Mouse (Mus musculus): Measurements from ENCODE around the gene Bak1. TPM values are rescaled to one million over a fixed set of nuclear protein-coding genes. Genes with fewer than 3 reads are reported as not detected.
A peak's percentile ranks its signal among the peaks of the same experiment; 100 is the strongest.

Gene Bak1
- polyA plus RNA-seq, 1 experiment from 2014 or later = 2.6 TPM

DNA sequence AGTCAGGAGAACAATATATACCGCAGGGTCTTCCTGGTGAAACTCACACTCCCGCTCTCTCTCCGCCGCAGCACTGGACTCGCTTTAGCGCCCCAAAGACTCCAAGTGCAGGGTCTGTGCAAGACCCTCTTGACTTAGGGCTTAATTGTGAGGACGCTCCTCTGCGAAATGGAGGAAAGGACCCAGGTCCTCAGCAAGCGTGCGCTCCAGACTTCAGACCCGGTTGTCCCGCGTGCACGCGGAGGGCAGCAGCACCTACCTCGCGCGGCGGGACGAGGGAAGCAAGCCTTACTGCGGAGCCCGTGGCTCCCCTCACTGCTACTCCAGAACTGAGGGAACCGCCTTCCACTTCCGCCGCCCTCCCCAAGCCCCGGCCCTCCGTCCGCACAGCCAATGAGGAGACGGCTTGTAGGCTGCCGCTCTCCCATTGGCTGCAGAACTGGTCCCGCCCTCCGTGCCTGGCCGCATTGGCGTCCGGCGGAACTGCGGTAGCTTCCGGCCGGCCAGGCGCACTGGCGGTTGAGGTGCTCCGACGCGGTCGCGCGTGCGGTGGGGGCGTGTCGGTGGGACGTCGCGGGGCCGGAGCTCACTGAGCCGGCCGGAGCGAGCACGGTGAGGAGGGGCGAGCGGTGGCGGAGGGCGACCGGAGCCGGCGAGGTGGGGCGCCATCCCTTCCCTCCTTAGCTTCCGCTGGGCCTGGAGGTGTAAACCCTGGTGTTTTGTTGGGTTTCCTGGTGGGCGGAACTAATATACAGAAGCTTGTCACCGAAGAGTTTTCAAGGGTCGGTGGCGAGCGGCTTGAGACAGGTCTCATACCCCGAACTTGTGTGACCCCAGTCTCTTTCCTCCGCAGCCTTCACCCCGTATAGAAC, 55.9 kb downstream of the Bak1 start, which contains the start of gene Zbtb9:
TSS of gene Zbtb9 (plus strand) at position 465 of the 872 bp plus-strand sequence.
- peak within 1 kb of the TSS; percentile 84 for H3K27ac ChIP-seq
- peak within 1 kb of the TSS; percentile 98 for H3K4me2 ChIP-seq
- H3K9ac ChIP-seq = peak within 1 kb of the TSS; percentile 86
- peaks cover 66% of the 10 kb centered on the region for H3K36me3 ChIP-seq (ENCODE audit: poor library complexity, severe bottlenecking)
- no peaks in the 10 kb centered on the region for H3K27me3 ChIP-seq
- peak within 1 kb of the TSS; percentile 85 for H3K4me3 ChIP-seq
- peaks cover 50% of the 10 kb centered on the region for H3K4me1 ChIP-seq
- peak; percentile 99 for ATAC-seq
- H3K9me3 ChIP-seq (replicated peaks) = no peaks in the 10 kb centered on the region
- WGBS = under 1% methylated on average over 75 of the region's 75 CpGs

- Histone ChIP-seq H3K9ac (peak overlapping the region; percentile 83), H3K27me3 (no peaks in the 10 kb centered on the region), H3K9me3 (replicated peaks) (no peaks in the 10 kb centered on the region), H3K36me3 (ENCODE audit: poor library complexity, severe bottlenecking) (peaks cover 68% of the 10 kb centered on the region), H3K4me3 (peak overlapping the region; percentile 85), H3K27ac (peak overlapping the region; percentile 84; the same call in 1 of the 2 replicates), H3K4me1 (peaks cover 50% of the 10 kb centered on the region), H3K4me2 (peak overlapping the region; percentile 98)
- ATAC-seq = no peak
- 7% methylated on average over 3 of the region's 3 CpGs for WGBS
These were observed 56.7 kb downstream of the Bak1 start for GRCm38 (mm10) chr17:26972107-26972506.

- 56% methylated on average over 8 of the region's 8 CpGs for WGBS
- H3K4me1 ChIP-seq = peaks cover 46% of the 10 kb centered on the region
- H3K36me3 ChIP-seq (ENCODE audit: poor library complexity, severe bottlenecking) = peaks cover 68% of the 10 kb centered on the region
- no peaks in the 10 kb centered on the region for H3K9me3 ChIP-seq (replicated peaks)
- no peak overlapping the region for H3K4me3 ChIP-seq
- peak overlapping the region; percentile 98 for H3K4me2 ChIP-seq
- no peak overlapping the region for H3K27ac ChIP-seq
- H3K9ac ChIP-seq = peak overlapping the region; percentile 83; the same call in 1 of the 2 replicates
- ATAC-seq = no peak
- H3K27me3 ChIP-seq = no peaks in the 10 kb centered on the region
These were observed 57.4 kb downstream of the Bak1 start for GRCm38 (mm10) chr17:26971247-26971905.

GRCm38 (mm10) chr17:26970221-26970620, 58.6 kb downstream of the Bak1 start:
- Histone ChIP-seq H3K9me3 (replicated peaks) (no peaks in the 10 kb centered on the region), H3K27ac (no peak overlapping the region), H3K4me2 (no peak overlapping the region), H3K4me3 (no peak overlapping the region), H3K27me3 (no peaks in the 10 kb centered on the region), H3K36me3 (ENCODE audit: poor library complexity, severe bottlenecking) (peaks cover 68% of the 10 kb centered on the region), H3K4me1 (peaks cover 35% of the 10 kb centered on the region), H3K9ac (no peak overlapping the region)
- WGBS = 66% methylated on average over 6 of the region's 12 CpGs
- ATAC-seq = no peak

Other genes starting within 250 kb of the Bak1 start
- 50.6 and 59.0 TPM in 2 replicates for gene Bnip1, start 247.9 kb downstream of the Bak1 start, polyA plus RNA-seq (2015; fragmentation: Nextera tagmentation; extraction: Ambion mirVana)
- 0.53 TPM in 1 of 2 replicates, not detected in the other for gene Nkx2-5, start 184.0 kb downstream of the Bak1 start, polyA plus RNA-seq (2015; fragmentation: Nextera tagmentation; extraction: Ambion mirVana)
- 8.9 and 9.2 TPM in 2 replicates for gene Kifc5b, start 111.9 kb downstream of the Bak1 start, polyA plus RNA-seq (2015; fragmentation: Nextera tagmentation; extraction: Ambion mirVana)
- gene Phf1, start 96.0 kb downstream of the Bak1 start, polyA plus RNA-seq (2015; fragmentation: Nextera tagmentation; extraction: Ambion mirVana) = 8.8 and 9.5 TPM in 2 replicates
- gene Cuta, start 89.4 kb downstream of the Bak1 start, polyA plus RNA-seq (2015; fragmentation: Nextera tagmentation; extraction: Ambion mirVana) = 171 and 172 TPM in 2 replicates
- 5.9 TPM in 2 replicates for gene Syngap1, start 87.8 kb downstream of the Bak1 start, polyA plus RNA-seq (2015; fragmentation: Nextera tagmentation; extraction: Ambion mirVana)
- 17.4 and 17.7 TPM in 2 replicates for gene Zbtb9, start 55.8 kb downstream of the Bak1 start, polyA plus RNA-seq (2015; fragmentation: Nextera tagmentation; extraction: Ambion mirVana)
- gene Itpr3, start 28.3 kb upstream of the Bak1 start, polyA plus RNA-seq (2015; fragmentation: Nextera tagmentation; extraction: Ambion mirVana) = 0.41 and 0.52 TPM in 2 replicates
- 310 and 318 TPM in 2 replicates for gene Uqcc2, start 104.9 kb upstream of the Bak1 start, polyA plus RNA-seq (2015; fragmentation: Nextera tagmentation; extraction: Ambion mirVana)
- gene Ip6k3, start 138.8 kb upstream of the Bak1 start, polyA plus RNA-seq (2015; fragmentation: Nextera tagmentation; extraction: Ambion mirVana) = 0.21 and 0.35 TPM in 2 replicates
- 14.6 and 16.4 TPM in 2 replicates for gene Lemd2, start 175.5 kb upstream of the Bak1 start, polyA plus RNA-seq (2015; fragmentation: Nextera tagmentation; extraction: Ambion mirVana)

Data from forebrain, embryonic 13.5 days (tissue).